Mouse (Mus musculus) forebrain, embryonic 13.5 days (tissue): ENCODE results near the gene Ddc. TPM values are rescaled to one million over a fixed set of nuclear protein-coding genes. Genes with fewer than 3 reads are reported as not detected.

Source experiments
- ATAC-seq: fragments of 200-750 bp; cut with Nextera tagmentation; 2 replicates; pipeline ENCODE4 v1.8.0; 2017
- H3K27ac ChIP-seq: fragments of 300-500 bp; sonication (generic); 2 replicates; pipeline ENCODE4 v1.5.1; 2015; ENCODE audit warnings: inconsistent platforms, mild to moderate bottlenecking, moderate library complexity
- H3K27me3 ChIP-seq: fragments of 300-500 bp; sonication (generic); 2 replicates; pipeline ENCODE4 v1.6.1; 2015; ENCODE audit warnings: mild to moderate bottlenecking, inconsistent platforms
- H3K36me3 ChIP-seq: fragments of 300-500 bp; sonication (generic); 2 replicates; pipeline ENCODE4 v1.6.1; 2015; ENCODE audit warnings: mild to moderate bottlenecking, inconsistent platforms; ENCODE audit not compliant: poor library complexity, severe bottlenecking
- H3K4me1 ChIP-seq: fragments of 300-500 bp; sonication (generic); 2 replicates; pipeline ENCODE4 v1.6.1; 2015; ENCODE audit warnings: inconsistent platforms
- H3K4me2 ChIP-seq: fragments of 300-500 bp; sonication (generic); 2 replicates; pipeline ENCODE4 v1.6.1; 2015; ENCODE audit warnings: inconsistent platforms, mild to moderate bottlenecking, moderate library complexity
- H3K4me3 ChIP-seq: fragments of 300-500 bp; sonication (generic); 2 replicates; pipeline ENCODE4 v1.5.1; 2015; ENCODE audit warnings: mild to moderate bottlenecking, inconsistent platforms
- H3K9ac ChIP-seq: fragments of 300-500 bp; sonication (generic); 2 replicates; pipeline ENCODE4 v1.6.1; 2015; ENCODE audit warnings: mild to moderate bottlenecking, inconsistent platforms
- H3K9me3 ChIP-seq: fragments of 300-500 bp; sonication (generic); replicated peaks from 2 replicates; pipeline ENCODE4 v1.6.1; 2016; ENCODE audit warnings: inconsistent platforms
- WGBS: fragments of 180-500 bp; shearing (Covaris S2); methylation state at CpG from one replicate; pipeline ENCODE4 v1.1.7; 2015; 5-methylcytosine and 5-hydroxymethylcytosine counted together
- polyA plus RNA-seq: library from polyadenylated mRNA; unstranded; fragments of >200 nt; fragmentation: Nextera tagmentation; extraction: Ambion mirVana; gene quantifications from 2 replicates; pipeline ENCODE4 v1.2.1, GENCODE M21; 2015

Gene Ddc
- polyA plus RNA-seq, 1 experiment from 2014 or later = 6.2 TPM

GRCm38 (mm10) chr11:11836262-11836661 is 61.7 kb downstream of the Ddc start:
- Histone ChIP-seq H3K9me3 (no peaks in the 10 kb centered on the region), H3K27me3 (peaks cover 6% of the 10 kb centered on the region), H3K4me1 (peaks cover 11% of the 10 kb centered on the region), H3K4me2 (no peak overlapping the region), H3K9ac (no peak overlapping the region), H3K4me3 (no peak overlapping the region), H3K36me3 (no peaks in the 10 kb centered on the region), H3K27ac (no peak overlapping the region)
- 54% methylated on average over 8 of the region's 8 CpGs for WGBS
- ATAC-seq = no peak

- no peak for ATAC-seq
- H3K4me2 ChIP-seq = no peak overlapping the region
- peaks cover 11% of the 10 kb centered on the region for H3K4me1 ChIP-seq
- peaks cover 6% of the 10 kb centered on the region for H3K27me3 ChIP-seq
- H3K27ac ChIP-seq = no peak overlapping the region
- WGBS = 87% methylated on average over 4 of the region's 4 CpGs
- H3K36me3 ChIP-seq = no peaks in the 10 kb centered on the region
- no peak overlapping the region for H3K9ac ChIP-seq
- H3K4me3 ChIP-seq = no peak overlapping the region
- H3K9me3 ChIP-seq = no peaks in the 10 kb centered on the region
Observed at GRCm38 (mm10) chr11:11835791-11836190, 62.2 kb downstream of the Ddc start.

- 49% methylated on average over 6 of the region's 6 CpGs for WGBS
- Histone ChIP-seq H3K4me1 (peaks cover 13% of the 10 kb centered on the region), H3K27me3 (peaks cover 6% of the 10 kb centered on the region), H3K4me2 (no peak overlapping the region), H3K4me3 (no peak overlapping the region), H3K27ac (no peak overlapping the region), H3K36me3 (no peaks in the 10 kb centered on the region), H3K9ac (no peak overlapping the region), H3K9me3 (no peaks in the 10 kb centered on the region)
- no peak for ATAC-seq
Observed at GRCm38 (mm10) chr11:11835361-11835760, 62.6 kb downstream of the Ddc start.

- Histone ChIP-seq H3K27ac (no peak overlapping the region), H3K4me2 (no peak overlapping the region), H3K4me1 (peaks cover 33% of the 10 kb centered on the region), H3K36me3 (no peaks in the 10 kb centered on the region), H3K9ac (no peak overlapping the region), H3K27me3 (peaks cover 6% of the 10 kb centered on the region), H3K9me3 (no peaks in the 10 kb centered on the region), H3K4me3 (no peak overlapping the region)
- WGBS = 52% methylated on average over 8 of the region's 8 CpGs
- no peak for ATAC-seq
Observed at GRCm38 (mm10) chr11:11833100-11833499, 64.8 kb downstream of the Ddc start.

- H3K4me1 ChIP-seq = peaks cover 35% of the 10 kb centered on the region
- H3K4me2 ChIP-seq = no peak overlapping the region
- H3K36me3 ChIP-seq = no peaks in the 10 kb centered on the region
- ATAC-seq = no peak
- H3K4me3 ChIP-seq = no peak overlapping the region
- no peaks in the 10 kb centered on the region for H3K9me3 ChIP-seq
- H3K27me3 ChIP-seq = peaks cover 6% of the 10 kb centered on the region
- H3K27ac ChIP-seq = no peak overlapping the region
- H3K9ac ChIP-seq = no peak overlapping the region
- WGBS = 32% methylated on average over 6 of the region's 6 CpGs
Observed at GRCm38 (mm10) chr11:11832755-11833084, 65.2 kb downstream of the Ddc start.

- Histone ChIP-seq H3K4me1 (peaks cover 35% of the 10 kb centered on the region), H3K27me3 (peaks cover 6% of the 10 kb centered on the region), H3K27ac (no peak overlapping the region), H3K36me3 (no peaks in the 10 kb centered on the region), H3K9me3 (no peaks in the 10 kb centered on the region), H3K4me3 (no peak overlapping the region), H3K4me2 (no peak overlapping the region), H3K9ac (no peak overlapping the region)
- WGBS = 10% methylated on average over 6 of the region's 6 CpGs
- no peak for ATAC-seq
Observed at GRCm38 (mm10) chr11:11831940-11832754, 65.8 kb downstream of the Ddc start.

GRCm38 (mm10) chr11:11831526-11831925 is 66.4 kb downstream of the Ddc start:
- no peak for ATAC-seq
- Histone ChIP-seq H3K4me2 (no peak overlapping the region), H3K4me3 (no peak overlapping the region), H3K9ac (no peak overlapping the region), H3K4me1 (peaks cover 35% of the 10 kb centered on the region), H3K27ac (no peak overlapping the region), H3K36me3 (no peaks in the 10 kb centered on the region), H3K9me3 (no peaks in the 10 kb centered on the region), H3K27me3 (peaks cover 3% of the 10 kb centered on the region)
- 37% methylated on average over 6 of the region's 6 CpGs for WGBS

GRCm38 (mm10) chr11:11830884-11831495 is 67.0 kb downstream of the Ddc start:
- Histone ChIP-seq H3K9ac (no peak overlapping the region), H3K4me2 (no peak overlapping the region), H3K9me3 (no peaks in the 10 kb centered on the region), H3K36me3 (no peaks in the 10 kb centered on the region), H3K4me3 (no peak overlapping the region), H3K27me3 (peaks cover 3% of the 10 kb centered on the region), H3K4me1 (peaks cover 35% of the 10 kb centered on the region), H3K27ac (no peak overlapping the region)
- no peak for ATAC-seq
- WGBS = 36% methylated on average over 12 of the region's 12 CpGs

- ATAC-seq = no peak
- Histone ChIP-seq H3K27me3 (no peaks in the 10 kb centered on the region; the same call in 1 of the 2 replicates), H3K4me2 (no peak overlapping the region), H3K27ac (no peak overlapping the region), H3K9me3 (no peaks in the 10 kb centered on the region), H3K36me3 (no peaks in the 10 kb centered on the region), H3K9ac (no peak overlapping the region), H3K4me1 (peaks cover 46% of the 10 kb centered on the region), H3K4me3 (no peak overlapping the region)
- 23% methylated on average over 11 of the region's 11 CpGs for WGBS
Observed at GRCm38 (mm10) chr11:11829161-11830000, 68.6 kb downstream of the Ddc start.

- 25% methylated on average over 6 of the region's 6 CpGs for WGBS
- Histone ChIP-seq H3K4me3 (no peak overlapping the region), H3K9me3 (no peaks in the 10 kb centered on the region), H3K4me2 (no peak overlapping the region), H3K27me3 (no peaks in the 10 kb centered on the region; the same call in 1 of the 2 replicates), H3K36me3 (no peaks in the 10 kb centered on the region), H3K27ac (no peak overlapping the region), H3K9ac (no peak overlapping the region), H3K4me1 (peaks cover 51% of the 10 kb centered on the region)
- 0 out of 2 replicates have a peak, but pooled peaks have one; percentile 22 for ATAC-seq
Observed at GRCm38 (mm10) chr11:11828761-11829160, 69.2 kb downstream of the Ddc start.

- 11% methylated on average over 5 of the region's 5 CpGs for WGBS
Observed at GRCm38 (mm10) chr11:11828251-11828650, 69.7 kb downstream of the Ddc start.

GRCm38 (mm10) chr11:11826475-11826874 is 71.5 kb downstream of the Ddc start:
- no peak overlapping the region for H3K4me3 ChIP-seq
- H3K9ac ChIP-seq = no peak overlapping the region
- H3K9me3 ChIP-seq = no peaks in the 10 kb centered on the region
- H3K36me3 ChIP-seq = no peaks in the 10 kb centered on the region
- H3K27me3 ChIP-seq = no peaks in the 10 kb centered on the region
- H3K4me1 ChIP-seq = peaks cover 61% of the 10 kb centered on the region
- H3K4me2 ChIP-seq = no peak overlapping the region
- ATAC-seq = no peak
- H3K27ac ChIP-seq = no peak overlapping the region

More at GRCm38 (mm10) chr11:11828251-11828650, 69.7 kb downstream of the Ddc start:
- H3K9ac ChIP-seq = no peak overlapping the region
- no peaks in the 10 kb centered on the region for H3K36me3 ChIP-seq
- ATAC-seq = peak; percentile 54; the same call in 1 of the 2 replicates
- no peaks in the 10 kb centered on the region for H3K9me3 ChIP-seq
- no peak overlapping the region for H3K4me2 ChIP-seq
- H3K4me1 ChIP-seq = peaks cover 55% of the 10 kb centered on the region
- no peak overlapping the region for H3K4me3 ChIP-seq
- H3K27ac ChIP-seq = no peak overlapping the region
- no peaks in the 10 kb centered on the region; the same call in 1 of the 2 replicates for H3K27me3 ChIP-seq
